Mouse (Mus musculus) right cerebral cortex, postnatal 25 days (tissue): Measurements from ENCODE around the gene Kptn.
A peak's percentile ranks its signal among the peaks of the same experiment; 100 is the strongest.

Source experiments
- DNase-seq: peaks from one replicate; pipeline ENCODE4 v3.0.0; 2022

Kptn gene

DNA sequence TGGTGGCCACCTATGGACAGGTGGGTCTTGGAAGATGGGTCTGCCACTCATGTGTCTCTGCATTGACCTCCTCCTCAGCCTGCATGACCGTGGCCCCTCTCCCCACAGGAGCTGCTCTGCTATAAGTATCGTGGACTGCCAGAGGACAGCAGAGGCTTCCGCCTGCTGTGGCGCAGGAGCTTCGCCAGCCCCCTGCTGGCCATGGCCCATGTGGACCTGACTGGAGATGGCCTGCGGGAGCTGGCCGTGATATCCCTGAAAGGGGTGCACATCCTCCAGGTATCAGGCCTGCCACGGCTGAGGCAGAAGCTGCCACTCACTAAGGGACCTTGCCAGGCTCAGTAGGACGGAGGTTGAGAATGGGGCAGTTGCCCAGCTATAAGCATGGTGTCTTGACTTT is 6.1 kb downstream of the Kptn start:
- no peak for DNase-seq

DNA sequence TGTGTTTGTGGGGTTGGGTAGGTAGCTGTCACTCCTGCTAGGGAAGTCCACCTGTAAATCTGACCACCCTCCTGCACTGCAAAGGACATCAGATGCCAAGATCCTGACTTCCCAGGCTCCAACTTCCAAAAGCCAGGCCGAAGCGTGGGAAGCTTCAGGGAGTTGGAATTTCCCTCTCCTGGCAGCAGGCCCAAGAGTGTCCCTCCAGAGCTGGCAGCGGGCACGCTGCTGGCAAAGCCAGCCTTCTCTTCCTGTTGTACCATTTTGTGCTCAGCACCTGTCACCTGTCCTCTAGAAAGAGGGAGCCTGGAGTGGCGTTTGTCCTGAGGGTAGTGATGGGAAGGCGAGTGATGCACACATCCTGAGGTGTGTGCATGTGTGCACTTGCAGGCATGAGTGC is 8.6 kb downstream of the Kptn start:
- DNase-seq, result no peak

DNA sequence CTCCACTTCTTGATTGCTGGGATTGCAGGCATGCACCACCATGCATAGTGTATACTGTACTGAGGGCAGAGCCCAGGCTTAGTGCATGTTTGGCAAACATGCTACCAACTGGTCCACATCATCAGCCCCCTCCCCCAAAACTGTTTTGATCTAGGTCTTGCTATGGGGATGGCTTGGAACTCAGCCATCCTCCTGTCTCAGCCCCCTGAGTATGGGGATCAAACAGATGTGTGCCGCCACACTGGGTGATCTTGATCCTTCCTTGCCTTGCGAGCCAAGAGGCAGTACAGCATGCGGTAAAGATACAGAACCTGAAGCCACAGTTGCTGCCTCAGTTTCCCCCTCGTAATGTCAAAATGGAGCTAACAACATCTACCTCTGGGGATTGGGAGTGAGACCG is 9.2 kb downstream of the Kptn start:
- no peak for DNase-seq

DNA sequence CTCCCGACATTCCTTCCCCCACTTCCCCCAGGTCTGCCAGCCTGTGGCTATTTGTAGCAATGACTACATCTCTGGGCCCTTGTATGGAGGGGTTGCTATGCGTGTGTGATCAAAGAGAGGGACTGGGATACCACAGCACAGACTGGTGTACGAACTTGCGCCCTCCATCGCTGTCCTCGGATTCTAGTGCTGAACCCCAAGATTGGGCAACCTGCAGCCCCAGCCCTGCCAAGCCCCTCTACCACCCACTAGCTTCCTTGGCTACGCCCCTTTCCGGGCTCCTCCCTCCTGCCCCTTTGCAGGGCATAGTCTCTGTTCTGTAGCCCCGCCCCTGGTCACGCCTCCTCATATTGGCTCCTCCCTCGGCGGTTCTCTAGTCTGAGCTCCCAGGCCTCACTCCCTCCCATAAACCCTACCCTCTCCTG is 9.7 kb downstream of the Kptn start, which contains the start of gene Slc8a2:
Gene Slc8a2, plus strand, starts transcription at position 406 of the 425 bp plus-strand sequence.
- DNase-seq, result peak; percentile 90

DNA sequence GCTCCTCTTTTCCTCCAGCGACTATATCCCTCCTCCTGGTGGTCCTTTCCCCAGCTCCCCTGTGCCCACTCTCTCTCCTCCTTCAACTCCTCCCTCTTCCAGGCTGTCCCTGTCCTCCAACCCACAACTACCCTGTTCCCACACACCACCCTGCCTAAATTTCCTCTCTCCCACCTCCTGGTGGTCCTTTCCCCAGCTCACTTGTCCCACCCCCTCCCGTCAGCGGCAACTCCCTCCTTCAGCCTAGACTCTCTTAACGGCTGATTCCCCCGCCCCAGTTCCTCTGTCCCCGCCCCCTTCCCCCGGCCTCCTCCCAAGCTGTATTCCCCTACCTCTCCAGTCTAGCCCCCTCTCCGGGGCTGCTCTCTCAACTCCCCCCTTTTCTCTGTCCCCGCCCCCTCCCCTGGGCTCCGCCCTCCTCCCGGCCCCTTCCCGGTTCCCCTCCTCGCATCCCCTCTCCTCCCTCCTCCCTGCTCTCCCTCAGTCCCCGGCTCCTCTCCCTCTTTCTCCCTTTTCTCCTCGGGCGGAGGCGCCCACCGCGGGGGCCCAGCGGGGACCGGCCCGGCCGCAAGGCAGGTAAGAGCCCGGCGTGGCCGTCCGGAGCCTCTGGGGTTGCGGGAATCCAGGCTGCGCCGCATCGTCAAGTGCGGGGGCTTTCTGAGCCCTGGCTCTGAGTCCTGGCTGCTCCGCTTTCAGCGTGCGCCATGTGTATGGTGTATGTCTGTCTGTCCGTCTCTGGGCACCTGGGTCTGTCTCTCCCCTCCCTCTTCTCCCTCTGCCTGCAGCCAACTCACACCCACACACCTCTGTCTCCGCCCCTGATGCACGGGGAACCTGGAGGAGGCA is 10.4 kb downstream of the Kptn start:
- peak; percentile 69 for DNase-seq

DNA sequence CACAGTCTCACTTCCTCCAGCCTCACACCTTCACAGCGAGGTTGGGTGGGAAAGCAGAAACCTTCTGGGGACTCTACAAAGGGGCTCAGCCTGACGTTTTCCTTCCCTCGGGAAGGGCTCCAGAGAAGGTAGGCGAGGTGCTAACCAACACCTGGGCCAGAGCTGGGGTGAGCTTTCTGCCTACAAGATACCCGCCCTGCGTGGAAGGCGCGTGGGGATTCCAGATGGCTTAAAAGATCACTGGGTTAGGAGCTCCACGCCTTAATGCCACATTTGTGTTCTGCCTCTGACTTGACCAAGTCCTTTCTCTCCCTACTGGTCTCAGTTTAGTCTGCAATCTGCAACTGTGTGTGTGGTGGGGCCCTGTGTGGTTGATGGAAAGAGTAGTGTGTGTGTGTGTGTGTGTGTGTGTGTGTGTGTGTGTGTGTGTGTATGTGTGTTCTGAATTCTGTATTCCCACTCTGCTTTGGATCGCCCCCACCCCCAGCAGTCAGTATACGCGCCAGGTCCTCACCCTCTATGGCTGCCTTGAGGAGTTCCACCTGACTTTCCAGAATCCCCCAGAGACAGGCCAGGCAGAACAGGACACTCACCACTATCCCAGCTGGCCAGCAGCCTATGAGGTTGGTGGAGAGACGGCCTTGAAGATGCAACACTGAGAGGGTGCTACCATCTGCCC is 11.4 kb downstream of the Kptn start:
- DNase-seq, result no peak

DNA sequence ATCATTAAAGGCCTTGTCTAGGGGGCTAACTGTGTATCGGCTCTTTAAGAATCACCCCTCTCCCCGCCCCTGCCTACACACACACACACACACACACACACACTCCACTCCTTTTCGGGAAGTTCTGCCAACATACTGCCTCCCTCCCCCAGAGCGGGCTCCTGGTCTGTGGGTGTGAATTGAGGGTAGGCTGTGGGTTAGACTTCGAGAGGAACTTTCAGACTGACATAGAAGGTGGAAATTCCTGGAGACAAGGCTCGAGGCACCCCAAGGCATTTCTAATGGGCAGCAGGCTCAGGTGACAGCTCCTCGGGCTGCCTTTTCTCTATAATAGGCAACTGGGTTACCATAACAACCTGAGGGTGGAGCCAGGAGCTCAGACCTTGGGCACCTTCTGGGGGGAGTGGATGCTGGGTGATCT is 12.5 kb downstream of the Kptn start:
- no peak for DNase-seq

DNA sequence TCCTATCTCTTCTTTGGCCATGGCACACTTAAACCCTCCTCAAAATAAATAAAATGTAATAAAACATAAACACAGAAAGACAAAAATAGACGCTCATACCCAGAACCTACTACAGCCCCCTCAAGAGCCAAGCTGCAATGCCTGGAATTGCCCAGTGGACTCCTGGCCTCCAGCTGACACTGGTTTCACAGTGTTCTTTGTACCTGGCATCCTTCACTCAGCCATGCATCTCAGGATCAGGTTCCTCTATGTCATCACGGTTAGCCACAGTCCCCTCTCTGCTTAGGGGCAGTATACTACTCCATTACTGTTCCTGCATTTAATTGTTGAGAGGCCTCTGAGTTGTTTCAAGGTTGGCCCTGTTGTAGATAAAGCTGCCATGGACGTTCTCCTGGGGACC is 13.2 kb downstream of the Kptn start:
- DNase-seq, result no peak

DNA sequence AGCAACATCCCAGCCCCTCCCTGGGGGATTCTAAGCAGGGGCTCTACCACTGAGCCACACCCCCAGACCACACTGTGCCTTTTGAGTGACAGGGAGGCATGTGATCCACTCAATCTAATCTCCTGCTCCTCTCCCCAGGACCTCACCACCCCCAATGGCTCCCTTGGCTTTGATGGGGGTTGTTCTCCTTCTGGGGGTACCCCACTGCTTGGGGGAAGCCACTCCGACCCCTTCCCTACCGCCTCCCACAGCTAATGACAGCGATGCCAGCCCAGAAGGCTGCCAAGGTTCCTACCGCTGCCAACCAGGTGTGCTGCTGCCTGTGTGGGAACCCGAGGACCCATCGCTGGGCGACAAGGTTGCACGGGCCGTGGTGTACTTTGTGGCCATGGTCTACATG is 14.0 kb downstream of the Kptn start:
- no peak for DNase-seq

DNA sequence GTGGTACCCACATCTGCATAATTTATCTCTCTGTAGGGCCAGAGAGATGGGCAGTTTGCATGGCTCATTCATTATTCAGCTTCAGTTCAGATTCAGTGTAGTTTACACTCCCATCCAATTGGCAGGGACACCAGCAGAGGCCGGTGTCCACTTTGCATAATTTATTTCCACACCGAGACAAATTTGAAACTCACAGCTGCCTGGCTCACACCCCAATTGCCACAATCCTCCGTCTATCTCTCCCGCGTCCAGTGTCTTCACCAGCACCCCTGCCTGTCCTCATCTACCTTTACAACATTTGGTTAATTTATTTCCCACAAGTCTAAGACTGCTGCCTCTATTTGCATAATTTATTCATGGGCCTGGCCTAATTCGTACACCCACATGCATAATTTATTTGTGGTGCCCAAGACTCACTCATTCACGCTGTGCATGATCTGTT is 15.3 kb downstream of the Kptn start:
- no peak for DNase-seq

DNA sequence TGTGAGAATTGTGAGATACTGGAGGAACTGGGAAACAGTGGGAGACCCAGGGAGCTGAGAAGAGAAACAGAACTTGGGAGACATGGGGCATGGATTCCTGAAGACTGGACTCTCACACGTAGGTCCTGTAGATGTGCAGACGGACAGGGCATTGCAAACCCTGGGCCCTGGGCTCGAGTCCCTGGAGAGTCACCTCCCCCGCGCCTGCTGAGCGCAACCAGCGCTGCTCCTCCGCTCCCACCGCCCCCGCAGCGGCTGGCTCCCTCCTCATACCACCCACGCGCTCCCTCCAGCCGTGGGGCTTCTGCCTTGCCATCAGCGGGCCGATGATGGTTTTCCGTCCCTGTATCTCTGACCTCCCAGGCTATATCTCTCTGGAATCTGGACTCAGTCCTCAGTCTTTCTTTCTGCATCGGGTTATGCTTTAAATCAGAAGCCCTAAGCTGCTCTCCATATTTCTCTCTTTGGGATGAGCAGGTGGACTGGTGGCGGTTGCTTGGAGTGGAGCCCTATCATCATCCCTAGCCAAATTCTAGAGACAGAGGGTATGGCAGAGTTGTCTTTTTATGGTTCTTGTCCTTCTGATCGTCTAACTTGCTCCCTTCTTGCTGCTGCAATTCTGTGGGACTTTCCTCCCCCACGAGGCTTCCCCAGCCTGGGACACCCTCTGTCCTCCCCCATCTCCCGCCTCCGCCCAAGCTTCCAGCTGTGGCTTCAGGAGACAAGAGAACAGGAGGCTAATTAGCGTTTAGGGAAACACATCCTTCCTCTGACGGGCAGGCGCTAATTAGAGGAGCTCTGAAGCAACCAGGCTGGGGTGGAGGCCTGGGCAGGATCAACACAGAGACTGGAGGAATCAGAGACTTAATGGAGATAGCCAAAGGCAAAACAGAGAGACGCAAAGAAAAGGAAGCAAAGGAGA is 27.1 kb downstream of the Kptn start:
- peak; percentile 78 for DNase-seq

DNA sequence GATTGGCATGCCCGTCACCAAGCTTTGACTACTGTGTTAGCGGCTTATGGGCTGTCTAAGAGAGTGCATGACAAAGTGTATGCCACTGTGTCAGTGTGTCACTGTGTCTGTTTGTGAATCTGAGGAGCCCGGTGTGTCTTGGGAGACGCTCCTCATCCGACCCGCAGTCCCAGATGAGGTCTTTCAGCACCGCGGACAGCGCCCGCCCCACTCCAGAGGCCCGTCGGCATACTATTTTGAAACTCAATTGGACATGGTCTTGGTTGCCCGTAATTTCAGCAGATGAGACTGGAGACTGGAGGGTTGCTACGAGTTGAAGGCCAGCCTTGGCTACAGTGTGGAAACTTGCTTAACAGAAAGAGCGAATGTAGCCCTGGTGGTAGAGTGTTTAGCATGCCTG is 27.9 kb downstream of the Kptn start:
- DNase-seq, result no peak

DNA sequence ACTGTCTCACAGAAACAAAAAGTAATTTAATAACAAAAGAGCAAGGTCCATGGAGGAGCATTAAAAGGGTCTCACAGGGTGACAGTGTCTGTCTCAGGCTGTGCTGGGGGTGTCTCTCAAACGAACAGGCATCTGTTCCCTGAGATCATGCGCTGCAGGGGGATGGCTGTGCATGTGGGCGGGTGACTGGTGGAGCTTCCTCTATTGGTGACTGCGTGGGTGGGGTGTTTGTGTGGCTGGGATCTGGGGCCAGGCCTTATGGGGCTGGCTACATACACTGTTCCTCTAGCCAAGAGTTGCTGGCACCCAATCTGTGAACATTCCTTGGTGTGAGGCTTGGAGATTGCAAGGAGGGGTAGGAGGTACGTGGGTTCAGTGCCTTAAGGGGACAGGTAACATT is 29.5 kb downstream of the Kptn start:
- DNase-seq, result peak; percentile 84

DNA sequence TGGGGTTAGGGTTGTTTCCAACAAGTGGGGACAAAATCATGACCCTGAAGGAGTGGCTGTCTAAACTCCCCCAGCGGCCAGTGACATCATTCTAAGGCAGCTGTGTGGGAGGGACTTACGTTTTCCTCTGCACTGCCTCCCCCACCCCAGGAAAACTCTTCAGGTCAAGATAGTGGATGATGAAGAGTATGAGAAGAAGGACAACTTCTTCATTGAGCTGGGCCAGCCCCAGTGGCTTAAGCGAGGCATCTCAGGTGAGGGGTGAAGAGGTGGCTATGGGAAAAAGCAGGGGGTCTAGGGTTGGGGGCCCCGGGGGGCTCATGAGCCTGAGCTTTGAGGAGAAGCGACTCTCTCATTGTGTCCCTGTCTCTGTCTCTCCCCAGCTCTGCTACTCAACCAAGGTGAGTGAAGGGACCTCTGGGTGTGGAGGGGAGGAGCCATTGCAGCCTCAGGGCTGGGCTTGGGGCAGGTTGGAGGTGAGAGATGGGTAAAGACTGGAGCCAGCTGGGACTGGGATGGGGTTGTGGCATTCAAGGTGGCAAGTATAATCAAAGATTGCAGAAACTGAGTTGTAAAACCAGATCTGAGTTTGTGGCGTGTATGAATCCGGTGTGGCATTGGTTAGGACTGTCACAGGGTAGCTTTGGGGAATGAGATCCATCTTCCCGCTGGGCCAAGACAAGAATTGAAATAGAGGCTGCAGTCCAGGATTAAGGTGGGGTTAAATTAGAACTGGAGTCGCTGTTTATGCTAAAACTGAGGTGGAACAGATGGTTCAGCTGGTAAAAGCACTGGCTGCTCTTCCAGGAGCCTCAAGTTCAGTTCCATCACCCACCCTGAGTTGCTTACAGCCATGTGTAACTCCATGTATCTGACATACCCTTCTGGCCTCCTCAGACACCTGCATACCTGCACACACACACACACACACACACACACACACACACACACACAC is 30.8 kb downstream of the Kptn start:
- DNase-seq, result no peak

DNA sequence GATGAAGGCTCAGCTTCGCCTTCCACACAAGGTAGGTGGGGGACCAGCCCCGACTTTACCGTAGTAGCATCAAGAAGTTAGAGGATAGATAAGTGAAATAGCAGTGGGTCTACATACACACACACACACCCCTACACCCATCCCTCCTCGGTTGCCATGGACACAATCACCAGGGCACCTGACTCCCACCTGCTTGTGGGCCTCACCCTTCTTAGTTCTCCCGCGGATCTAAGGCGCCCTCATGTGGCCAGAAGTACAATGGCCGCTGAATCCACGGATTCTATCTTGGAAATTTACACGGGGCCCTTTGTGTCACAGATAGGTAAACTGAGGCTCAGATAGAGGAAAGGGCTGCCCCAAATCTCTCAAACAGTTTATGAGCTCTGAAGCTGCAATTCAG is 33.8 kb downstream of the Kptn start:
- peak; percentile 69 for DNase-seq

DNA sequence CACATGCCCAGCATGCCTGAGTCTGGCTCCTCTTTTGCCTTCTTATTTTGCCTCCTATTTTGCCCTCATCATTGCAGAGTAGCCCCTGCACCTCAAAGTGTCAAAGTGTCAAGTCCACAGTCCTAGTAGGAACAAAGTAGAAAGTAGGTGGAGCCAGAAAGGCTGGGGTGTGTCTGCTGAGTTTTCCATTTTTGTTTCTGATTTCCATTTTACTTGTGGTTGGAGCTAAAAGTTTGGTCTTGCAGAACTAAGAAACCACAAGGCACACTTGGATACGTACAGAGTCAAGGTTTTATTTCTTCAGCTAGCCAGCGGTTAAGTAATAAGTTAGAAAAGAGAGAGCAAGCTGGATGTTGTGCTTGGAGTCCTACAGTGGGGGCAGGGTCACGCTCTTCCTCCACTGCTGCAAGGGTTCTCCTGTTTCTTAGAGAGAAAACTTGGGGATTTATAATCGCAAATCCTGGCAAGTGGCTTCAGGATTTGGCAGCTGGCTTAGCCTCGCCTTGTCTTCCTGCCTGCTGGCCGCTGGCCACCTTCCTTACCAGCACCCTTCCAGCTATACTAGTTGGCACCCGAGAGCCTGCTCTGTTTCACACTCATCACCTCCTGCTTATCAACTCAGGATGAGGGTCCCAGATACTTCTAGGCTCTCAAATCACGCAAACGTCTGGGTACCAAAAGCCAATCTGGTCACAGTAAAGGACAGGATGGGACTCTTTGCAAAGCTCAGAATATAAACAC is 35.6 kb downstream of the Kptn start:
- DNase-seq, result no peak

DNA sequence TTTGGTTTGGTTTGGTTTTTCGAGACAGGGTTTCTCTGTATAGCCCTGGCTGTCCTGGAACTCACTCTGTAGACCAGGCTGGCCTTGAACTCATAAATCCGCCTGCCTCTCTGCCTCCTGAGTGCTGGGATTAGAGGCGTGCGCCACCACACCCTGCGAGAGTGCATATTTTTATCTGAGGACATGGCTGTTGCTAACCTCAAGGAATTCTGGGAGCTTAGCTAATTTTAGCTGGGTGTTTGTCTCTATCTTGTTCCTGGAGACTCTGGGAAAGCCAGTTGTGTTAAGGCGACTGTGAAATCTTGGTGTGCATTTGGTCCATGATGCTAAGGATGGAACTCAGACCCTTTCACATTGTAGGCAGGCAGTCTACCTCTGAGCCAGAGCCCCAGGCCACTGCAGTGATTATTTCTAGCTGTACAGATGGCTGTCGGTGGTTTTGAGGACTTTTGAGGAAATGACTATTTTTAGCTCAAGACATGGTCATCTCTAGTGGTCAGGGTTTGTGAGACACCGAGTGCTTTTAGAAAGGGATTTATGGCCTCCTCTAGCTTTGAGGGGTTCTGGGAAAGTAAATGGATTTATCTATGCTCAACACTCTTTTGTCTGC is 36.5 kb downstream of the Kptn start:
- no peak for DNase-seq

DNA sequence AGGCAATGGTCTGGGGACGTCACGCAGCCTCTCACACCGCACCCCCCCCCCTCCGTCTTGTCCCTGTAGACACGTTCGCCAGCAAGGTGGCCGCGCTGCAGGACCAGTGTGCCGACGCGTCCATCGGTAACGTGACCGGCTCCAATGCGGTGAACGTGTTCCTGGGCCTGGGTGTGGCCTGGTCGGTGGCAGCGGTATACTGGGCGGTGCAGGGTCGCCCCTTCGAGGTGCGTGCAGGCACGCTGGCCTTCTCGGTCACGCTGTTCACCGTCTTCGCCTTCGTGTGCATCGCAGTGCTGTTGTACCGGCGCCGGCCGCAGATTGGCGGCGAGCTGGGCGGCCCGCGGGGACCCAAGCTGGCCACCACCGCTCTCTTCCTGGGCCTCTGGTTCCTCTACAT is 39.0 kb downstream of the Kptn start:
- no peak for DNase-seq

DNA sequence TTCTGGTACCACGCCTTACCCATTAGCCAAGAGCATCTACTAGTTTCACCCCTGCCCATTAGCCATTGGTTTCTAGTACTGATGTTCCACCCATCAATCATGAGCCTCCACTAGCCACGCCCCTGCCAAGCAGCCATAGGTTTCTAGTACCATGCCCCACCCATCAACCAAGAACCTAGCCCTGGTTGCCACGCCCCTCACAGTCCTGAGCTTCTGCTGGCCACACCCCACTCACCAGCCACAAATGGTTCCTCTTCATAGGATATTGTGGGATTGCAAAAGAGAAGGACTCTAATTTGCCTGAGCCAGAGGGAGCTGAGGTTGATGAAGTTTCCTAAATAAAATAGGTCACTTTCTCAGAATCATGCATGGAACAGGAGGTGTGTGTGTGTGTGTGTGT is 41.0 kb downstream of the Kptn start:
- no peak for DNase-seq

DNA sequence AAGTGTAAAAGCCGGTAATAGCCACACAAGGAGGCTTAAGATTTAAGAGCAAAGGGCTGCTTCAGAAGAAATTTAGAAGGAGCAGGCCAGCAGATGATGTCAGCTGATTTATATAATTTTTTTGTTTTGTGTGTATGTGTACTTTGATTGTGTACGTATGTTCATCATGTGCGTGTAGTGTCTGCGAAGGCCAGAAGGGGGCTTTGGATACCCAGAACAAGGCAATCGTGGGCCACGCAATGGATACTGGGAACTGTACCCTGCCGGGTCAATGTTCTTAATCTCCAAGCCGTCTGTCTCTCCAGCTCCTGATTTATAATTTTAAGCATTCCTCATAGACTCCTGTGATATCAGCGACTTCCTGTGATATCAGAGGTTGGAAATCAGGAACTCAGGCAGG is 41.6 kb downstream of the Kptn start:
- DNase-seq, result no peak

DNA sequence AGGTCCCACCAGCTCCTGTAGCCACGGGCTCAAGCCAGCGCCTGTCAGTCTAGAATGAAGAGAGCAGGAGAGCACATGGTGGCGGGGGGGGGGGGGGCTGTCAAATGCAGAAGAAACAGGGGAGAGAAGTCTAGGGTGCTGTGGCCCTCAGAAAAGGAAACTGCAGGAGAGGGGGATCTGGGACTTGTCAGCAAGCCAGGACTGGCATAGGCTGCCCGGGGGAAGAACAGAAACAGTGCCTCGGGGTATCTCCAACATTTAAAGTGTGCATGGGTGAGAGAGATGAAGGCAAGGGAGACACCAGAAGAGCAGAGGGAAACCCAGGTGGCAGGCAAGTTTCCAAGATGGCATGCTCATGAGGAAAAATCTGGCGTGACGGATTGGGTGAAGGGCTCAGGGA is 42.3 kb downstream of the Kptn start:
- DNase-seq, result no peak
